Mouse (Mus musculus) CH12.LX (cell line): ENCODE results near the gene Cep57l1. TPM values are rescaled to one million over a fixed set of nuclear protein-coding genes. Genes with fewer than 3 reads are reported as not detected.
A peak's percentile ranks its signal among the peaks of the same experiment; 100 is the strongest.

ENCODE experiments used
- DNase-seq: peaks from one replicate; pipeline ENCODE4 v3.0.0-alpha.2; 2013; ENCODE audit errors: extremely low read depth
- H3K27ac ChIP-seq: 2 replicates; pipeline ENCODE4 v1.5.1; 2012; ENCODE audit warnings: low read depth, mild to moderate bottlenecking, control low read depth, moderate library complexity; ENCODE audit not compliant: insufficient read depth
- H3K27me3 ChIP-seq: replicated peaks from 2 replicates; pipeline ENCODE3; 2012; ENCODE audit warnings: inconsistent platforms
- H3K36me3 ChIP-seq, 2 experiments: replicated peaks in 1 of 2; 2 replicates each; pipeline versions ENCODE3 to v1.6.1; 2012; ENCODE audit warnings: inconsistent platforms in 1 of 2, low read length in 1 of 2, mild to moderate bottlenecking in 1 of 2, mixed read lengths in 1 of 2, moderate library complexity in 1 of 2; ENCODE audit not compliant: control insufficient read depth in 1 of 2, insufficient read depth in 1 of 2
- H3K4me1 ChIP-seq, 2 experiments: 2 replicates each; pipeline ENCODE4 v1.6.1; 2012; ENCODE audit warnings: inconsistent platforms in 1 of 2, moderate library complexity in 1 of 2; ENCODE audit not compliant: insufficient read depth in 2 of 2, control insufficient read depth in 1 of 2
- H3K4me2 ChIP-seq: 2 replicates; pipeline ENCODE4 v1.6.1; 2012; ENCODE audit warnings: low read depth, mild to moderate bottlenecking, control low read depth; ENCODE audit not compliant: poor library complexity, insufficient read depth, severe bottlenecking
- H3K4me3 ChIP-seq, 3 experiments: fragments of 150-350 bp in 1 of 3; sonication (generic) in 1 of 3; replicated peaks in 1 of 3; 2 replicates each; pipeline versions ENCODE3 to v1.5.1; 2011 to 2012; ENCODE audit warnings: low read depth in 2 of 3, low read length in 2 of 3, mild to moderate bottlenecking in 2 of 3, moderate library complexity in 2 of 3, control low read depth in 1 of 3, improper control_type of control experiment in 1 of 3, inconsistent platforms in 1 of 3, mixed read lengths in 1 of 3; ENCODE audit not compliant: poor library complexity in 1 of 3
- H3K79me2 ChIP-seq: replicated peaks from 2 replicates; pipeline ENCODE4 v1.6.1; 2012; ENCODE audit warnings: mild to moderate bottlenecking, moderate library complexity; ENCODE audit not compliant: control insufficient read depth, poor library complexity, insufficient read depth, severe bottlenecking; ENCODE audit errors: extremely low read depth
- H3K9ac ChIP-seq: 2 replicates; pipeline ENCODE4 v1.6.1; 2012; ENCODE audit warnings: low read depth, mild to moderate bottlenecking, control low read depth, moderate library complexity; ENCODE audit not compliant: insufficient read depth
- H3K9me3 ChIP-seq: replicated peaks from 2 replicates; pipeline ENCODE3; 2012; ENCODE audit warnings: low read length, inconsistent platforms, mixed read lengths
- BHLHE40 ChIP-seq: IDR thresholded peaks from 2 replicates; pipeline ENCODE4 v1.6.1; 2011; ENCODE audit warnings: mild to moderate bottlenecking, low read depth, low read length, improper control_type of control experiment
- ELF1 ChIP-seq: IDR thresholded peaks from 2 replicates; pipeline ENCODE4 v1.6.1; 2014; ENCODE audit warnings: low read depth, mild to moderate bottlenecking, inconsistent platforms, low read length, improper control_type of control experiment
- EP300 ChIP-seq: IDR thresholded peaks from 2 replicates; pipeline ENCODE4 v1.6.1; 2011; ENCODE audit warnings: low read length, improper control_type of control experiment
- ETS1 ChIP-seq: conservative IDR thresholded peaks from 2 replicates; pipeline ENCODE4 v1.6.1; 2012; ENCODE audit warnings: low read depth, mild to moderate bottlenecking, inconsistent platforms, low read length, improper control_type of control experiment, moderate library complexity
- GABPA ChIP-seq: IDR thresholded peaks from 2 replicates; pipeline ENCODE4 v1.6.1; 2012; ENCODE audit warnings: low read depth, low read length, improper control_type of control experiment, inconsistent platforms; ENCODE audit not compliant: insufficient replicate concordance
- JUND ChIP-seq: conservative IDR thresholded peaks from 2 replicates; pipeline ENCODE4 v1.6.1; 2011; ENCODE audit warnings: low read depth, low read length, improper control_type of control experiment
- MAFK ChIP-seq: IDR thresholded peaks from 2 replicates; pipeline ENCODE4 v1.6.1; 2011; ENCODE audit warnings: low read length, improper control_type of control experiment; ENCODE audit not compliant: insufficient replicate concordance
- MAZ ChIP-seq: IDR thresholded peaks from 2 replicates; pipeline ENCODE4 v1.6.1; 2012; ENCODE audit warnings: low read depth, mild to moderate bottlenecking, inconsistent platforms, low read length, improper control_type of control experiment, moderate library complexity
- MEF2A ChIP-seq: IDR thresholded peaks from 2 replicates; pipeline ENCODE4 v1.6.1; 2014; ENCODE audit warnings: low read depth, mild to moderate bottlenecking, inconsistent platforms, low read length, improper control_type of control experiment, borderline replicate concordance
- NELFE ChIP-seq: IDR thresholded peaks from 2 replicates; pipeline ENCODE4 v1.6.1; 2011; ENCODE audit warnings: low read depth, low read length, improper control_type of control experiment
- POLR2A ChIP-seq: IDR thresholded peaks from 2 replicates; pipeline ENCODE4 v1.6.1; 2011; ENCODE audit warnings: low read depth, mild to moderate bottlenecking, improper control_type of control experiment, low read length
- SMC3 ChIP-seq: IDR thresholded peaks from 2 replicates; pipeline ENCODE4 v1.6.1; 2011; ENCODE audit warnings: low read depth, low read length, improper control_type of control experiment
- TBP ChIP-seq: conservative IDR thresholded peaks from 2 replicates; pipeline ENCODE4 v1.6.1; 2011; ENCODE audit warnings: low read depth, low read length, improper control_type of control experiment
- USF1 ChIP-seq: IDR thresholded peaks from 2 replicates; pipeline ENCODE4 v1.6.1; 2014; ENCODE audit warnings: low read depth, mild to moderate bottlenecking, inconsistent platforms, low read length, improper control_type of control experiment
- ZNF384 ChIP-seq: IDR thresholded peaks from 2 replicates; pipeline ENCODE4 v1.6.1; 2012; ENCODE audit warnings: low read depth, low read length, improper control_type of control experiment, inconsistent platforms
- dilution Hi-C: fragments of 300-500 bp; cut with MboI; formaldehyde crosslinking; loops from 2 replicates; pipeline ENCODE4 v1.14.3; 2020; ENCODE audit warnings: low sequenced_read_pairs; ENCODE audit not compliant: extremely low pct_unique_long_range_greater_than_20kb, extremely low pct_ligation_motif_present
- in situ Hi-C: fragments of 300-500 bp; cut with MboI; formaldehyde crosslinking; loops from 3 replicates; pipeline ENCODE4 v1.14.3; 2019; ENCODE audit warnings: low sequenced_read_pairs, low pct_ligation_motif_present, low pct_unique_long_range_greater_than_20kb, mixed read lengths
- polyA plus RNA-seq: library from polyadenylated mRNA; unstranded; fragments of >175 nt; gene quantifications from 2 replicates; pipeline ENCODE4 v1.2.1, GENCODE M21; 2012; ENCODE audit warnings: low read depth; ENCODE audit not compliant: insufficient read length
- total RNA-seq, 2 experiments: library from RNA; depleted of rRNA; stranded (reverse); fragments of 300-350 nt in 1 of 2; fragments of >200 nt in 1 of 2; gene quantifications; 2 replicates each; pipeline ENCODE4 v1.2.3; 2012 to 2014

Gene Cep57l1
- total and polyA plus RNA-seq, 3 experiments, result 14.1 to 28.1 (median 19.4) TPM

DNA sequence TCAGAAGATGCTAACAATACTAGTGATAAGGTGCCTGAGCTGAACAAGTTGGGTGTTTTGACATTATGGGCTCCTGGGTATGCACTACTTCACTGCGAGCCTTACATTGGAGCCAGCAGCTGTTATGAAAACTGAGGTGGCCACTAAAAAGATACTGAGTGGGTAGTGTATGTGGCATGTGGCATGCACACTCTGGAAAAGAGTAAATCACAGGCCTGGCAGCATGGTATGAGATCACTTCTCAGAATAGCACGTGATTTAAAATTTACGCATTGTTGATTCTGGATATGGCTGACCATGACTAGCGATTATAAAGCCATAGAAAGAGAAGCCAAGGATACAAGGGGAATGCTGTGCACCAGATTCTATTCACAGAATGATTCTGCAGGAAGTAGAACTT lies 20.8 kb upstream of the Cep57l1 start:
- no peaks in the 10 kb centered on the region for H3K27me3 ChIP-seq
- dilution Hi-C loops, result no loop called here
- no peaks in the 10 kb centered on the region; the same call in 1 of the 2 replicates for H3K79me2 ChIP-seq
- in situ Hi-C loops, result loop anchor here (5.0 to 10.0 kb wide), 3 partner anchors 54 to 197 kb away; no protein-coding TSS in a partner anchor
- H3K27ac ChIP-seq, result no peak overlapping the region
- DNase-seq, result no peak
- no peak overlapping the region for H3K4me2 ChIP-seq
- peaks cover 3 to 68% of the 10 kb centered on the region in 2 experiments for H3K4me1 ChIP-seq
- no peak overlapping the region for H3K9ac ChIP-seq
- H3K4me3 ChIP-seq, result no peak overlapping the region
- H3K36me3 ChIP-seq, result peaks cover 0 to 2% of the 10 kb centered on the region in 2 experiments
- TF ChIP-seq ELF1 (no peak), ETS1 (no peak), BHLHE40 (0 out of 2 replicates have a peak, but pooled peaks have one; percentile 7), TBP (no peak)
- TF ChIP-seq, all 38 proteins: peak for 1
- H3K9me3 ChIP-seq, result no peaks in the 10 kb centered on the region

DNA sequence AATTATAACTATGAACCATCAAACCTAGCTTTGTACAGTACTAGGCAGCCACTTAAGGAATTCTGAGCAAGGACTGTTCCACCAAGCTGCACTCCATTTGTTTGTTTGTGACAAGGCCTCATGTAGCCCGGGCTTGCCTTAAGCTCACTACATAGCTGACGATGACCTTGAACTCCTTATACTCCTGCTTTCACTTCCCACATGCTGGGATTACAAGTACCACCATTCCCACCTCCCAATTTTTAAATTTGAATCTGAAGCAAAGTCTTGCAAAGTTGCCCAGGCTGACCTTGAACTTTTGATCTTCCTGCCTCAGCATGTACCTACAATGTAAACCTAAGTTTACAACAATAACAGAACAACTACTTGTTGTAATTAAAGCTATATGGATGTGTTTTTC lies 20.3 kb upstream of the Cep57l1 start:
- Histone ChIP-seq H3K79me2 (no peaks in the 10 kb centered on the region; the same call in 1 of the 2 replicates), H3K4me2 (no peak overlapping the region), H3K36me3 (peaks cover 0 to 2% of the 10 kb centered on the region in 2 experiments), H3K4me1 (peaks cover 3 to 68% of the 10 kb centered on the region in 2 experiments), H3K4me3 (no peak overlapping the region), H3K9me3 (no peaks in the 10 kb centered on the region), H3K9ac (no peak overlapping the region), H3K27ac (no peak overlapping the region), H3K27me3 (no peaks in the 10 kb centered on the region)
- no peak for DNase-seq
- no peak for TF ChIP-seq MAZ
- no peak for TF ChIP-seq USF1
- TF ChIP-seq NELFE, result no peak
- TF ChIP-seq ZNF384, result no peak
- no peak for TF ChIP-seq GABPA
- no peak for TF ChIP-seq JUND
- no peak for TF ChIP-seq POLR2A
- TF ChIP-seq MAFK, result no peak
- no peak for TF ChIP-seq EP300
- no peak for TF ChIP-seq BHLHE40
- no peak for TF ChIP-seq SMC3
- TF ChIP-seq MEF2A, result no peak
- in situ Hi-C loops, result loop anchor here (5.0 to 10.0 kb wide), 4 partner anchors 55 to 462 kb away; no protein-coding TSS in a partner anchor
- dilution Hi-C loops, result no loop called here
